Mouse (Mus musculus): ENCODE results near the gene Tshz3.

DNA sequence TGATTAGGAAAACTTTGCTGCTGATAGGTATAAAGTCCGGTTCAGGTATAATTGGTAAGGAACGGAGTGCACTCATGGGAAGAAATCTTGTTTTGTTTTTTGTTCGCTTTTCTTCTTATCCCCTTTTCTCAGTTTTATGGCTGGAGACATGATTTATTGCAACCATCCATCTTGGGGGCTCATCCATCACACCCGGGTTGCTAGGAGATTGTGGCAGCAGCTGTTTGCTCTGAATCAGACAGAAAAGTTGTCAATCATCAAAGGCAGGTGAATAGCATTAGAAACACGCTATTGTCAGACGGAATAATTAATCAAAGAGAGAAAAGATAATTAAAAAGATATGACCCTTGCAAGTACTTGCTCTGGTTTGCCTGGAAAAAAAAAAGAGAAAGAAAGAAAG is 12.5 kb downstream of the Tshz3 start:
- no peak for TF ChIP-seq CTCF (IDR thresholded peaks at IDR 0.05)
- no peak for TF ChIP-seq POLR2A (IDR thresholded peaks at IDR 0.05; ENCODE audit: insufficient read depth, low read depth, low read length)
- TF ChIP-seq EP300 (IDR thresholded peaks at IDR 0.05; ENCODE audit: insufficient read depth, low read depth, low read length): no peak

Measured in heart, adult 2 months (tissue).